Mouse (Mus musculus) macrophage (primary cell): ENCODE data around the gene Ndc1. TPM values are rescaled to one million over a fixed set of nuclear protein-coding genes. Genes with fewer than 3 reads are reported as not detected.
"Not testable (repeated sequence)": the region's sequence is repeated elsewhere in the genome, so short reads cannot be mapped to it uniquely, and the experiment has no call there.

Source experiments
- H3K27ac ChIP-seq: fragments of 350-480 bp; formaldehyde crosslinking; 2 replicates; pipeline ENCODE4 v1.9.0; 2021
- H3K36me3 ChIP-seq: fragments of 350-480 bp; formaldehyde crosslinking; 2 replicates; pipeline ENCODE4 v1.9.0; 2021; ENCODE audit errors: inconsistent target
- H3K4me3 ChIP-seq: fragments of 350-480 bp; formaldehyde crosslinking; 2 replicates; pipeline ENCODE4 v1.9.0; 2021; ENCODE audit errors: inconsistent target
- H3K79me2 ChIP-seq: fragments of 350-480 bp; formaldehyde crosslinking; 2 replicates; pipeline ENCODE4 v1.9.0; 2021; ENCODE audit errors: inconsistent target
- WGBS: methylation state at CpG from one replicate; pipeline ENCODE4 v1.1.7; 2026; ENCODE audit warnings: inconsistent platforms; ENCODE audit not compliant: missing documents; 5-methylcytosine and 5-hydroxymethylcytosine counted together
- polyA plus RNA-seq: library from polyadenylated mRNA; stranded (reverse); fragments of 250-400 nt; gene quantifications from 3 replicates; pipeline ENCODE4 v1.2.4, GENCODE M21; 2018; ENCODE audit warnings: inconsistent platforms

The Ndc1 gene
- polyA plus RNA-seq, 1 experiment from 2014 or later: 9.3 TPM

GRCm38 (mm10) chr4:107353612-107354011, 14.0 kb upstream of the Ndc1 start:
- no peaks in the 10 kb centered on the region for H3K79me2 ChIP-seq
- H3K4me3 ChIP-seq: no peak overlapping the region
- 97% methylated on average over 3 of the region's 3 CpGs for WGBS
- H3K27ac ChIP-seq: no peak overlapping the region
- H3K36me3 ChIP-seq: peaks cover 39% of the 10 kb centered on the region

DNA sequence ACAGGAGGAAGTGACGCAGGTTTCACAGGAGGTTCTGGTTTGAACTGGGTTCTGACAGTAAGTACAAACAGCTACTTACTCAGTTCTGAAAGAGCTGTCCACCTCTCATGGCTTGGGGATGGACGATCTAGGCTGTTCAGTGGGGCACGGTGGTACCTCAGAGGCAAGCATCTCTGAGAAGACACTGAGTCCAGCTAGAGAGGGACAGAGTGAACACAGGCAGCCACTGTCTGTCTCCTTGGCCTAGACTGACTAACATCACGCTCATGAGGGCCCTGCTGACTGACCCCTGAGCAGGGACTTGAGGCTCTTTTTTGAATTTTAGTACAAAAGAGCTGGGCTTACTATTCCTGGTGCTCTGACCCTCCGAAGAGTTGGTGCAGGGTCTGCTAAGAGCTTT, 13.5 kb upstream of the Ndc1 start:
- WGBS: 95% methylated on average over 5 of the region's 5 CpGs
- no peak overlapping the region for H3K27ac ChIP-seq
- no peak overlapping the region for H3K4me3 ChIP-seq
- H3K79me2 ChIP-seq: no peaks in the 10 kb centered on the region
- peaks cover 39% of the 10 kb centered on the region for H3K36me3 ChIP-seq

DNA sequence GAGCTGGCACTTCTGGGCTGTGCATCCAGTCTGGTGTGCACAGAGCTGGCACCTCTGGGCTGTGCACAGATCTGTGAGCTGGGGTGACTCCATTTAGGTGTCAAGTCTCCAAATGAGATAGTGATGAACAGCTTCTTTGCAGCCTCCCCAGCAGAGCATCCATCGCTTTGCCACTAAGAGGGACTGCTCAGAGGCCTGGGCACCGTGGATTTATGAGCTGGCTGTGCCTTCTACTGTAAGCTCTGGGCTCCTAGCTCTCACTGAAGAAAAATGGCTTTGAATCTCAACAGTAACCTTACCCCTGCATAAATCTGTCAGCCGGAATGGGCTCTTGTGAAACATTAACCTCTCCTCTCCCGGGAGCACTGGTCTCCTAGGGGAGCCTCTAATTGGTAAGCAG, 13.0 kb upstream of the Ndc1 start:
- no peak overlapping the region for H3K4me3 ChIP-seq
- H3K79me2 ChIP-seq: no peaks in the 10 kb centered on the region
- peaks cover 39% of the 10 kb centered on the region for H3K36me3 ChIP-seq
- H3K27ac ChIP-seq: no peak overlapping the region
- 91% methylated on average over 4 of the region's 4 CpGs for WGBS

GRCm38 (mm10) chr4:107357172-107357571, 10.4 kb upstream of the Ndc1 start:
- not testable (repeated sequence) for H3K27ac ChIP-seq, H3K4me3 ChIP-seq, H3K79me2 ChIP-seq
- WGBS: 95% methylated on average over 6 of the region's 8 CpGs
- H3K36me3 ChIP-seq: peaks cover 18% of the 10 kb centered on the region; the same call in 1 of the 2 replicates

- Histone ChIP-seq H3K4me3 (no peak overlapping the region), H3K27ac (no peak overlapping the region), H3K79me2 (no peaks in the 10 kb centered on the region), H3K36me3 (peaks cover 7% of the 10 kb centered on the region; the same call in 1 of the 2 replicates)
- WGBS: 90% methylated on average over 3 of the region's 3 CpGs
Observed at GRCm38 (mm10) chr4:107358460-107358859, 9.1 kb upstream of the Ndc1 start.

GRCm38 (mm10) chr4:107360457-107361145, 7.0 kb upstream of the Ndc1 start:
- H3K4me3 ChIP-seq: no peak overlapping the region
- H3K79me2 ChIP-seq: no peaks in the 10 kb centered on the region
- no peaks in the 10 kb centered on the region for H3K36me3 ChIP-seq
- no peak overlapping the region for H3K27ac ChIP-seq
- 60% methylated on average over 7 of the region's 7 CpGs for WGBS

DNA sequence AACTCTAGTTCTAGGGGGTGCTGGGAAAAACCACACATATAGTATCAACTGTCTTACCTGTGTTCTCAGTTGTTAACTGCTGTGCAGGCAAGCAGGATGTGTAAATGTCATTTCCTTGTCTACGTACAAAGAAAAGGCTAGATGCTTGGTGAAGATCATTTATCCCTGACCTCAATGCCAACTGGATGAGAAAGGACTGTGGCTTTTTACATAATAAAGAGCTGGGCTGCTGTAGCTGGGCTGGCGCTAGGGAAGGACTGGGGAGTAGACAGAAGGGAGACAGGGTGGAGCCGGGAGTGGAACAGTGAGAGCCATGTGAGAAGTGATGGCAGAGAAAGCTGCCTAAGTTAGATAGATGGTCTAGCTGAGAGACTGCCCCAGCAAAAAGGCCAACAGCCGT, 4.8 kb upstream of the Ndc1 start:
- Histone ChIP-seq H3K27ac (no peak overlapping the region), H3K79me2 (no peaks in the 10 kb centered on the region), H3K36me3 (no peaks in the 10 kb centered on the region), H3K4me3 (no peak overlapping the region)
- WGBS: 98% methylated on average over 4 of the region's 4 CpGs

DNA sequence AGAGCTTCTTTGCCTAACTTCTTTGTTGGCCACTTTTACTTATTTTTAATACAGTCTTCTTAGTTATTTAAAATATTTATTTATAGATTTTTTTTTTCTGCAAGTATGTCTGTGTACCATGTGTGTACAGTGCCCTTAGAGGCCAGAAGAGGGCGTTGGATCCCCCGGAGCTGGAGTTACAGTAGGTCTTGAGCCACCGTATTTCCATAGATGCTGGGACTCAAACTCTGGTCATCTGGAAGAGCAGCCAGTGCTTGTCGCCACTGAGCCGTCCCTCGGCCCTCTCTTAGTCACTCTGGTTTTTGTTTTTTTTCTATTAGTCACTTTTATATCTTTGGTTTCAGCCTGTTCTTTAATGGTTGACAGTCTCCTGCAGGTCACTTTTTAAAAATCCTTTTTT, 4.0 kb upstream of the Ndc1 start:
- H3K27ac ChIP-seq: peak overlapping the region; percentile 22; the same call in 1 of the 2 replicates
- 67% methylated on average over 6 of the region's 6 CpGs for WGBS
- peaks cover 5% of the 10 kb centered on the region for H3K79me2 ChIP-seq
- no peak overlapping the region for H3K4me3 ChIP-seq
- H3K36me3 ChIP-seq: no peaks in the 10 kb centered on the region

GRCm38 (mm10) chr4:107364190-107364639, 3.4 kb upstream of the Ndc1 start:
- 3% methylated on average over 5 of the region's 5 CpGs for WGBS
- no peaks in the 10 kb centered on the region for H3K36me3 ChIP-seq
- H3K27ac ChIP-seq: peak overlapping the region; percentile 61
- peaks cover 11% of the 10 kb centered on the region for H3K79me2 ChIP-seq
- H3K4me3 ChIP-seq: no peak overlapping the region

DNA sequence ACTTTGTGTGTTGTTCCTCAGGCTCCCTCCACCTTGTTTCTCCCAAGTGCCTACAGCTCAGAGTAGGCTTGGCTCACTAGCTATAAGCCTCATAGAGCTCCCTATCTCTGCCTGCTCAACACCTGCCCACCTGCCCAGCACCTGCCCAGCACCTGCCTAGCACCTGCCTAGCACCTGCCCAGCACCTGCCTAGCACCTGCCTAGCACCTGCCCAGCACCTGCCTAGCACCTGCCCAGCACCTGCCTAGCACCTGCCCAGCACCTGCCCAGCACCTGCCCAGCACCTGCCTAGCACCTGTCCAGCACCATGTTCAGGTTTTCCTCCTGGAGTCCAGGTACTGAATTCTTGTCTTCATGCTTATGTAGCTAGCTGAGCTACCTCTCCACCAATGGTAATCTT, 1.2 kb upstream of the Ndc1 start:
- H3K36me3 ChIP-seq, H3K4me3 ChIP-seq, H3K27ac ChIP-seq: not testable (repeated sequence)
- peaks cover 20% of the 10 kb centered on the region for H3K79me2 ChIP-seq

GRCm38 (mm10) chr4:107372304-107372703, 4.7 kb downstream of the Ndc1 start:
- WGBS: 79% methylated on average over 2 of the region's 2 CpGs
- H3K36me3 ChIP-seq: no peaks in the 10 kb centered on the region
- H3K79me2 ChIP-seq: peaks cover 20% of the 10 kb centered on the region
- no peak overlapping the region for H3K4me3 ChIP-seq
- no peak overlapping the region for H3K27ac ChIP-seq

- H3K27ac ChIP-seq: no peak overlapping the region
- H3K36me3 ChIP-seq: no peaks in the 10 kb centered on the region
- H3K4me3 ChIP-seq: no peak overlapping the region
- 91% methylated on average over 4 of the region's 4 CpGs for WGBS
- peaks cover 4% of the 10 kb centered on the region; the same call in 1 of the 2 replicates for H3K79me2 ChIP-seq
Observed at GRCm38 (mm10) chr4:107374677-107375076, 7.1 kb downstream of the Ndc1 start.

DNA sequence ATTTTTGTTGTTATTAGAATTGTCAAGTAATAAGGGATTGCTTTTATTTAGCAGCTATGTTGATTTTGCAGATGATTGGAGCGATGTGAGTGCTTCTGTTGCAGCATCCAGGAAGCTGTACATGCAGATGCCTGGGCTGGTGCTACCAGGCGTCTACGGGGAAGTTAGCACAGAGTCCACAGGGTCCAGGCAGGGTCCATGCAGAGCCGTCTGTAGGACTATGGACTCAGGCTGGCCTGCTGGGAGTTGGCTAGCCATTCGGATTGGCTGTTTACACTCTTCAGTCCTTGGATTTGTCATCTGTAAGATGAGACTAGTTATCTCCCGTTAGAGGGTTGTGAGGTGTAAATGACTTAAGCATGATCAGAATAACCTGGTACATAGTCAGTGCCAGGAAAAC, 11.4 kb downstream of the Ndc1 start:
- H3K27ac ChIP-seq: no peak overlapping the region
- no peak overlapping the region for H3K4me3 ChIP-seq
- H3K36me3 ChIP-seq: no peaks in the 10 kb centered on the region
- no peaks in the 10 kb centered on the region for H3K79me2 ChIP-seq
- 91% methylated on average over 6 of the region's 6 CpGs for WGBS

- 93% methylated on average over 7 of the region's 7 CpGs for WGBS
- Histone ChIP-seq H3K27ac (no peak overlapping the region), H3K4me3 (no peak overlapping the region), H3K79me2 (no peaks in the 10 kb centered on the region), H3K36me3 (no peaks in the 10 kb centered on the region)
Observed at GRCm38 (mm10) chr4:107380871-107381270, 13.3 kb downstream of the Ndc1 start.

DNA sequence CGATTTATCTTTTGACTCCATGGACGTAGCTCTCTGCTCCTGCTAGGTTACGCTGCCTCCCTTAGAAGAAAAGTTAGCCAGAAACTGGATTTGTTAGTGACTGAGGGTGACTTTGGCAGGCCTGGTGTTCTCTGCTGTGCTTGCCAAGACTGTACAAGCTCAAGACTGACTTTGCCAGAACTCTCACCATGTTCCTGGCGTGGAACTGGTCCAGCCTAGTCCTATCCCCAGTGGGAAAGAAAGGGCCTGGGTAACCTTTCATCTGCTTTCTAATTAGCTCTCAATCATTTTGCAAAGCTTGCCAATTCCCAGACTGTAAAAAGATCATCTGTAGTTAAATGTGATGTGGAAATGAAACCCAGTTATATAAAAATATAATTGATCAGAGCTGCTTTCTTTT, 19.5 kb downstream of the Ndc1 start:
- Histone ChIP-seq H3K4me3 (no peak overlapping the region), H3K79me2 (no peaks in the 10 kb centered on the region), H3K27ac (no peak overlapping the region), H3K36me3 (peaks cover 17% of the 10 kb centered on the region; the same call in 1 of the 2 replicates)
- 100% methylated on average over 4 of the region's 4 CpGs for WGBS

GRCm38 (mm10) chr4:107387465-107387864, 19.9 kb downstream of the Ndc1 start:
- Histone ChIP-seq H3K36me3 (peaks cover 17% of the 10 kb centered on the region; the same call in 1 of the 2 replicates), H3K4me3 (no peak overlapping the region), H3K27ac (no peak overlapping the region), H3K79me2 (no peaks in the 10 kb centered on the region)
- 91% methylated on average over 8 of the region's 8 CpGs for WGBS
